Mouse (Mus musculus) large intestine, adult 2 months (tissue): ENCODE measurements at regions not wholly inside any gene's neighbourhood (a gene's known extent, or its start where the extent isn't known, plus 50 kb on each side); places are given as distances from the start of the nearest gene placed in this dataset.

Experiments used
- DNase-seq: peaks from one replicate; pipeline ENCODE4 v3.0.0-alpha.2; 2012; ENCODE audit warnings: low read depth, low spot score
- WGBS: fragments of 180-500 bp; shearing (Covaris S2); methylation state at CpG from one replicate; pipeline ENCODE4 v1.1.7; 2018; 5-methylcytosine and 5-hydroxymethylcytosine counted together

DNA sequence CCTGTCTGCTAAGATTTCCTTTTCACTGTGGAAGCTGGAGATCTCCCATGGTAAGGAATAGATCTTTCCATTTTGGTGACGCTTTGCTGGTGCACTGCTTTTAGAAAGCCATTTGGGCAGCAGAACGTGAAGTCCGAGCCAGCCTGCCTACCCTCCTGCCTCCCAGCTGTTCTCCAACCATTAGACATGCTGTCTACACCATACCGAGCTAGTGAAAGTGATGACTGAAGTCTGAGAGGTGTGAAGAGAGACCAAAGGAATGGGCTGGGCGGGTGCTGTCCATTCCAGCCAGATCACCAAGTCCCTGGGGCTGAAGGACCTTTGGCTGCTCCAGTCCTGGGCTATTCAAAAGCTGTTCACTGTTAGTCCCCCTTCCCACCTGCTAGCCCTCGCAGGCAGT is 360.3 kb upstream of the Gm5148 start:
- WGBS, result 67% methylated on average over 6 of the region's 6 CpGs
- DNase-seq, result no peak

- DNase-seq, result no peak
- 85% methylated on average over 11 of the region's 11 CpGs for WGBS
These were observed 358.1 kb upstream of the Gm5148 start for GRCm38 (mm10) chr3:38082386-38082785.

- WGBS, result 50% methylated on average over 1 of the region's 1 CpGs
- DNase-seq, result no peak
These were observed 352.5 kb upstream of the Gm5148 start for GRCm38 (mm10) chr3:38076835-38077234.

GRCm38 (mm10) chr3:38073946-38074345 is 349.7 kb upstream of the Gm5148 start:
- WGBS, result 76% methylated on average over 4 of the region's 4 CpGs
- DNase-seq, result no peak

DNA sequence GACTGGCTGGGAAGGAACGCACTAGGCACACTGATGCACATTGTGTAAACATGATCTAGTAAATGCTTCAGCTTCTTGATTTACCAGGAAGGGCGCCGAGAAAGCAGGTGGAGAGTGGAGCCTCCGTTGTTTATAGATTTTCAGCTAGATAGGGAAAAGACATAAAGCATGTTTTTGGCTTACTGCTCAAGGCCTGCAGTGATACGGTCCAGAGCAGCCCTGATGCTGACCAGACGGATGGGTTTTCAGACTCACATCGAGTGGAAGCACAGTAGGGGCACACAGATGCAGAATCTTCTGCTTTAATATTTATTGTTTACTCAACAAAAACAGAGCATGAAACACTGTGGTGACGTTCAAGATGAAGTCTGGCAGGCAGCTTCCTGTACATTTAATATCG is 331.3 kb upstream of the Gm5148 start:
- DNase-seq, result no peak
- 48% methylated on average over 9 of the region's 9 CpGs for WGBS

DNA sequence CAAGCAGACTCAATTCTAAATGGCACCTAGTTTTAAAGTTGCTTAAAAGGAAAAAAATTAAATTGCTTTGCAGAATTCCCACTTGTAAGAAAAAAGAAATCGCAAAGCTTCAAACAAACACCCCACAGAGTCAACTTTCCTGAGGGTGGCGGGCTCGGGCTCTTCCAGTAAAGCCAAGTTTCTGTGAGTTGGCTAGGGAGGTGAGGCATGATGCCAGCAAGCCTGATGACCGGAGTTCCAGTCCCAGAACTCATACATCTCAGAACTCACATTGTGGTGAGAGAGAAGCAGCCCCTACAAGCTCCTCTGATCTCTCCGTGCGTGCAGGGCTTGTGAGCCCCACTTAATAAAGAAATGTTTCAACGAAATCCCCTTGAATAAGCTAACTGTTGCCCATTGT is 328.7 kb upstream of the Gm5148 start:
- DNase-seq, result no peak
- WGBS, result 91% methylated on average over 7 of the region's 7 CpGs

- no peak for DNase-seq
- 82% methylated on average over 11 of the region's 11 CpGs for WGBS
These were observed 327.5 kb upstream of the Gm5148 start for GRCm38 (mm10) chr3:38051748-38052147.

GRCm38 (mm10) chr3:38050856-38051255 is 326.6 kb upstream of the Gm5148 start:
- DNase-seq, result no peak
- WGBS, result 80% methylated on average over 9 of the region's 9 CpGs

DNA sequence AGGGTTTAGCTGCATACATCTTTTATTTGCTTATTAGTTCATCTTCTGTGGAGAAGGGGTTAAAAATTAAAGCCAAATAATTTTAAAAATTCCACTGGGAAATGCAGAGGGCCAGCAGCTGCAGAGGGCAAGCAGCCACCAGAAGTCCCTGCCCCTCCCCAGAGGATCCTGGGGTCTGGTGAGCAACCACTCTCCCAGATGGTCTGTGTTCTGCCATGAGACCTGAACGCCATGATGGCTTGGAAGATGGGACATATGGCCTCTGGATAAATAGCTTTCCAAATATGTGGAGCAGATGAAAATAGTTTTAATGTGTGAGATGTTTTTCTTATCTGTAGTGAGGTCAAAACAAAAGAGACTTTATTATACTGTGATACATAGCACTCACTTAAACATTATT is 326.1 kb upstream of the Gm5148 start:
- WGBS, result 81% methylated on average over 1 of the region's 1 CpGs
- DNase-seq, result no peak

DNA sequence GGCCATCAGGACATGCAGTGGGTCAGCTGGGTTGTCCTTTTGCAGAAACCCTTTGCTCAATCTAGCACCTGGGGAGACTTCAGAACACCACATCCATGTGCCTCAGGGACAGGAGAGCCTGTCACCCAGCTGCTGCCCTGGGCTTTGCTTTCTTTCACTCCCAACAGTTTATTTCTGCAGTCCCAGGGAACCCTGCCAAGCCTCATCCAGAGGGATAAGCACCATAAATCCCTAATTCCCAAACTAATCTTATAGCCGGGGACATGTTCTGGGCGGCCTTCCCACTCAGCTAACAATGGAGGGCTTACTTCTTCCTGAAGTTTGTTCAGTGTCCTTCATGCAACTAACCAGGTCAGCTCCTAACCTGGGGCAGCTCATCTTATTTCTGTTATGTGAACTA is 325.0 kb upstream of the Gm5148 start:
- DNase-seq, result no peak

GRCm38 (mm10) chr3:38047445-38047844 is 323.2 kb upstream of the Gm5148 start:
- 65% methylated on average over 4 of the region's 4 CpGs for whole genome bisulfite sequencing
- DNase-seq, result no peak

More for the DNA sequence above, 325.0 kb upstream of the Gm5148 start:
- 38% methylated on average over 2 of the region's 2 CpGs for WGBS

DNA sequence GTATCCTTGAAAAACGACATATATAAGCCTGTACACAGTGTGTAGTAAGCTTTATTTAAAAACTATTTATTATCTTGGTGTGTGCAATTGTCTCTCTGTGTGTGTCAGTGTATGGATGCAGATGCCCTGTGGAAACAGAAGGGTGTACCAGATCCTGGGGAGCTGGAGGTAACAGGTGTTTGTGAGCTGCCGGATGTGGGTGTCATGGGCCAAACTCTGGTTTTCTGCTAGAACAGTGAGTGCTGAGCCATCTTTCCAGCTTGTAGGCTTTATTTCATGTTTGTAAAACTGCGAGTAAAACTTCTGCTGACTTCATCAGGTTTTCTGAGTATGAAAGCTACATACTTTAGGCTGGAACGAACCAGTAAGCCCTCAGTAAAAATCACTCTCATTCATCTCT is 322.3 kb upstream of the Gm5148 start:
- no peak for DNase-seq
- WGBS, result 76% methylated on average over 4 of the region's 4 CpGs

DNA sequence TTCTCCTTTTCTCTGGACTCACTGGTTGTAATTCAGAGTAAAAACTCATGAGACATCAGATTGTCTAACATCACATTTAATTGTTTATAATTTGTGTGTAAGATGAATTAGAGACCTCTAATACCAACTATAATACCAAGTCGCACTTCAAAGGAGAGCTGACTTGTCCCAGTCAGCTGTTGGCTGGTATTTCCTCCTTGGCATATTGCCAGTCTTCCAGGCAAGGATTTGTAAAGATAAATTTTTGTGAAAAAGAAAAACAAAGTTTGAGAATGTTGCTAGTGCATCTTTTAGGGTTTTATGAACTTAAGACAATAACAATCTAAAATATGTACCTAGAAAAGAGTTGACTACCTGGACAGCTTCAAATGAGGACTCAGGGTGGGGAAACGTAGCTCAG is 321.7 kb upstream of the Gm5148 start:
- DNase-seq, result no peak
- WGBS, result 64% methylated on average over 2 of the region's 2 CpGs

- 62% methylated on average over 6 of the region's 6 CpGs for WGBS
- DNase-seq, result no peak
These were observed 321.2 kb upstream of the Gm5148 start for GRCm38 (mm10) chr3:38045523-38045922.

DNA sequence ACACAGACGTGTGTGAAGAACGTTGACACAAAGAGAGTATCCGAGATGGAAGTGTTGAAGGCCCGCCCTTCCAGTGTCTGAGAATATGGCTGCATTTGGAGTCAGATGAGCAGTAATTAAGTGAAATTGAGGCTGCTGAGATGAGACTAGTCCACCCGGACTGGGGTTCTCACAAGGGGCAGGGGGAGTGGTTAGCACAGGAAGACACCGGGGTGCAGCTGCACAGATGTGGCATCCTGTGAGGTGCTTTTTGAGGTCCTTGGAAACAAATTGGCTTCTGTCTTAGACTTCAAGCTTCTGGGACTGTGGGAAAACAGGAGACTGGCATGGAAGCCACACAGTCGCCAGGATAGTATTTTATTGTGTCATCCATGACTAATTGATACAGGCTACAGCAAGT is 320.0 kb upstream of the Gm5148 start:
- 73% methylated on average over 7 of the region's 7 CpGs for WGBS
- DNase-seq, result no peak

DNA sequence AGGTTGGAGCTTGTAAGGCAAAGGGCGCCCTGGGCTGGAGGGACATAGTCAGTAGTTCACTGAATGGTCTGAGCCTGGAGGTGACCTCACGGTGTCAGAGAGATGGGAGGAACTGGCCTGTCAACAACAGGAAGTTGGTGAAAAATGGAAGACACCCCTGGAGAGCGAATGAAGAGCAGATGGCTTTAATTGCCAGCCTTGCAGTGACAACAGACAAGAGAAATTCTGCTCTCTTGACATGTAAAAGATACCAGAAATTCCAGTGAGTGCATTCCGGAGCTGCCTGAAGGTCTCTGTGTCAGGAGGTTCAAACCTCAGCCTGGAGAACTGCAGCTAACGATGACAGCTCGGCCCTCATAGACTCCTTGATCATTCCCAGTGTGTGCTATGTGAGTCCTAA is 318.3 kb upstream of the Gm5148 start:
- WGBS, result 77% methylated on average over 6 of the region's 6 CpGs
- DNase-seq, result no peak

- no peak for DNase-seq
These were observed 311.8 kb upstream of the Gm5148 start for GRCm38 (mm10) chr3:38036131-38036530.

DNA sequence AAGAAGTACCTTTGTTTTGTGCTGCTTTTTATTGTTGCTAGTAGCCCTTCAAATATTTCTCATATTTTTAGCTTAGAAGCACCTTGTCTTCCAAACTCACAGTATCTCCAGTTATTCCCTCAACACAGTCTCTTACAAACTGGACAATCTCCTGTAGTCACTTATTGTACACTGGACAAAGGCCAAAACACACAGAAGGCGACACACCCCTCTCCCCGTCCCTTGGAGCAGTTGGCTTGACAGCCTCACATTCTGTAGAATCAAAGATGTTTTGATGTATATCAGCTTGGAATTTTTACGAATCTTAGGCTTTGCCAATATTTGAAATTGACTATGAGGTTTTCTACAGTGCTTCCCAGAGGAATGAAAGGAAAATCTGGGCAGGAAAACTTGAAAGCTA is 309.8 kb upstream of the Gm5148 start:
- WGBS, result 24% methylated on average over 3 of the region's 3 CpGs
- DNase-seq, result peak; percentile 25

GRCm38 (mm10) chr3:38014768-38015167 is 290.5 kb upstream of the Gm5148 start:
- no peak for DNase-seq
- 56% methylated on average over 1 of the region's 1 CpGs for WGBS

- WGBS, result 43% methylated on average over 4 of the region's 4 CpGs
- DNase-seq, result no peak
These were observed 284.9 kb upstream of the Gm5148 start for GRCm38 (mm10) chr3:38009168-38009567.

- WGBS, result 75% methylated on average over 7 of the region's 7 CpGs
- no peak for DNase-seq
These were observed 284.0 kb upstream of the Gm5148 start for GRCm38 (mm10) chr3:38008321-38008720.

DNA sequence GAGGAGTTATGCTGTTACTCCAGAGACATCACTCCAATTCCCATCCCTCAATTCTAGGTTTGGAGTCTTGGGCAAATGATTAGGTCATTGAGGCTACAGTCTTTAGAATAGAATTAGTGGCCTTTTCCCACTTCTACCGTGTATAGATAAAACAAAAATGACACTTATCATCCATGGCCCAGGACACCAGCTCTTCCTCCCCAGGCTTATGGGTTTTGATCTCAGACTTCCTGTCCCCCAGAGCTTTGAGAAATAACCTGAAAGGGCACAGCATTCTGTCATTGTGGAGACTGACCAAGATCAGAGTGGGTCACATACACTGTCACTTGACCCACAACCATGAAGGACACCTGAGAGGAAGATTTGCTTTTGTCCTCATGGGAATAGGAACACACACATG is 283.3 kb upstream of the Gm5148 start:
- DNase-seq, result no peak
- 94% methylated on average over 1 of the region's 1 CpGs for WGBS

GRCm38 (mm10) chr3:38002275-38002674 is 278.0 kb upstream of the Gm5148 start:
- 77% methylated on average over 10 of the region's 10 CpGs for WGBS

More at GRCm38 (mm10) chr3:38002275-38002674, 278.0 kb upstream of the Gm5148 start:
- DNase-seq, result no peak
